Mouse (Mus musculus): ENCODE results near the gene Cdk19.

DNA sequence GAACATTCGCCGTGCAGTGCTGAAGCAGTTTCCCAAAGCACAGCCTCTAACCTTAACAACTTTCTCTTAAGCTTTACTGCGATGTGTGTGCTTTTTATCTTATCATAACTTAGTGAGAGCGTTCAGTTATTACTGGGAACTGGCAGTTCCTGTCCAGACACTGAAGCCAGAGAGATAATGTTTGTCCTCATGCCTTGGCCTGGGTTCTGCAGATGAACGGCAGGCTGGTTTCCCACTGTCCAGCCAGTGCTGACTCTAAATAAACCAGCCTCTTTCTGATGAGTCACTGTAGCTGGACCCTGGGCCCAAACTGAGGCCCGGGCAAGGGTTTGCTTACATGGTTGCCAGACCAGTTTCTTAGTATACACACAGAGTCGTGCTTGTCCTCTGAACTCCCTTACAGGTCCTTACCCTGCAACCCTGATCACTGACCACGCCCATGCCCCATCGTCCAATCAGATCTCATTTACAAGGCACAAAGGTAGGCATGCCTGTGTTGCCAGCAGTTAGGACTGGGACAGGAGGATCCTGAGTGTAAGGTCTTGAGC is 11.3 kb upstream of the Cdk19 start:
- TF ChIP-seq CTCF (IDR thresholded peaks at IDR 0.05; ENCODE audit: low read depth, low read length), result no peak
- no peak for TF ChIP-seq TAL1 (conservative IDR thresholded peaks at IDR 0.05; ENCODE audit: low read depth, low read length)
- no peak for TF ChIP-seq POLR2AphosphoS5 (IDR thresholded peaks at IDR 0.05; ENCODE audit: insufficient replicate concordance, low read depth, low read length)
